9 mouse cellular contexts compared by ENCODE assay signal in the genomic region with DNA sequence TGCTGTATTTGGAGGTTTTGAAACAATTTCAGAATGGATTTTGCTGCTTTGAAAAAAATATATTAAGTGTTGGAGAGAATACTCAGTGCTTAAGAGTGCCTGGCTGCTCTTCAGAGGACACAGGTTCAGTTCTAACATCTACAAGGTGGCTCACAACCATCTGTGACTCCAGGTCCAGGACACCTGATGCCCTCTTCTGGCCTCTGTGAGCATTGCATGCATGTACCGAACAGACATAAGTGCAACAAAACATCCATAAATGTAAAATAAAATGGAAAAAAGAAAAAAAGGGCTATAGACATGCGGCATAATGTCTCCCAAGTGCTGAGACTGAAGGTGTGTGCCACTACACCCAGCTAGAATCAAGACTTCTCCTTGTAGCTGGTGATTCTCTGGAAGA. TPM values are rescaled to one million over a fixed set of nuclear protein-coding genes. Genes with fewer than 3 reads are reported as not detected.
DNase-seq lines count a peak whose midpoint lies in the region; ATAC-seq and TF ChIP-seq lines count a peak whose summit lies in the region.
"Had no signal": no experiment of that assay in that cellular context is flagged by ENCODE, and none has a peak within 500 bp of the region (broad histone marks: within the 10 kb centered on the region; RNA-seq: fewer than 3 reads in every experiment).

No protein-coding gene starts in this region.

- no peak overlapping the region for H3K4me2 ChIP-seq in kidney, embryonic 14.5 days (replicated peaks; ENCODE audit: low read depth, low read length)
- no peak overlapping the region for H3K4me2 ChIP-seq in embryonic facial prominence, embryonic 11.5 days (ENCODE audit: low read depth, low read length)
- H3K4me2 ChIP-seq: liver, embryonic 15.5 days had no signal

- peak; percentile 83 for TF ChIP-seq CTCF in kidney, adult 2 months (conservative IDR thresholded peaks at IDR 0.05; ENCODE audit: insufficient read depth, insufficient read length, low read depth, low read length)
- TF ChIP-seq CTCF in ES-Bruce4 (IDR thresholded peaks at IDR 0.05; ENCODE audit: low read depth, low read length), result peak; percentile 71

- no peaks in the 10 kb centered on the region for H3K36me3 ChIP-seq in kidney, adult 2 months (ENCODE audit: control insufficient read depth, insufficient read depth, low read length)
- peaks cover 24% of the 10 kb centered on the region for H3K36me3 ChIP-seq in kidney, embryonic 14.5 days (ENCODE audit: control insufficient read depth, insufficient read depth, low read length)
- no peaks in the 10 kb centered on the region for H3K36me3 ChIP-seq in ES-Bruce4 (ENCODE audit: control insufficient read depth, insufficient read depth, low read length, poor library complexity, severe bottlenecking)
- H3K36me3 ChIP-seq in embryonic facial prominence, embryonic 11.5 days (replicated peaks; ENCODE audit: control insufficient read depth, insufficient read depth, low read depth, low read length), result no peaks in the 10 kb centered on the region
- H3K36me3 ChIP-seq: liver, embryonic 15.5 days had no signal

- TF ChIP-seq EP300 in ES-Bruce4 (IDR thresholded peaks at IDR 0.05; ENCODE audit: insufficient read depth, low read depth, low read length), result no peak

- peak; percentile 72 for DNase-seq in kidney, adult 2 months
- DNase-seq in adrenal gland, adult 2 months, result peak; percentile 52
- DNase-seq in embryonic facial prominence, embryonic 11.5 days (ENCODE audit: low spot score), result peak; percentile 64
- DNase-seq in layer of hippocampus, postnatal 36 days, result peak; percentile 29 to 40
- peak; percentile 65 for DNase-seq in retina, postnatal 1 day

- no peak overlapping the region for H3K27ac ChIP-seq in kidney, adult 2 months (ENCODE audit: insufficient read depth, low read depth, low read length)
- no peak overlapping the region for H3K27ac ChIP-seq in kidney, embryonic 14.5 days (ENCODE audit: low read depth, low read length)
- H3K27ac ChIP-seq in ES-Bruce4 (ENCODE audit: insufficient read depth, low read length), result no peak overlapping the region
- H3K27ac ChIP-seq in embryonic facial prominence, embryonic 11.5 days (replicated peaks; ENCODE audit: low read depth, low read length), result no peak overlapping the region
- H3K27ac ChIP-seq: liver, embryonic 15.5 days had no signal

- no peak for TF ChIP-seq POLR2A in kidney, adult 2 months (IDR thresholded peaks at IDR 0.05; ENCODE audit: low read depth, low read length)
- no peak for TF ChIP-seq POLR2A in ES-Bruce4 (IDR thresholded peaks at IDR 0.05; ENCODE audit: insufficient read depth, low read length)

- no peaks in the 10 kb centered on the region for H3K9me3 ChIP-seq in kidney, embryonic 14.5 days (ENCODE audit: control insufficient read depth, low read length)
- no peaks in the 10 kb centered on the region for H3K9me3 ChIP-seq in ES-Bruce4 (replicated peaks; ENCODE audit: control insufficient read depth, insufficient read depth, low read length, poor library complexity, severe bottlenecking)
- H3K9me3 ChIP-seq in embryonic facial prominence, embryonic 11.5 days (replicated peaks; ENCODE audit: control insufficient read depth, low read length), result no peaks in the 10 kb centered on the region
- H3K9me3 ChIP-seq: liver, embryonic 15.5 days had no signal

- no peaks in the 10 kb centered on the region for H3K27me3 ChIP-seq in kidney, adult 2 months (replicated peaks; ENCODE audit: control insufficient read depth, insufficient read depth, low read length)
- H3K27me3 ChIP-seq in kidney, embryonic 14.5 days (ENCODE audit: control insufficient read depth, insufficient read depth, low read length), result no peaks in the 10 kb centered on the region
- H3K27me3 ChIP-seq in ES-Bruce4 (ENCODE audit: control insufficient read depth, insufficient read depth, low read length, poor library complexity, severe bottlenecking), result no peaks in the 10 kb centered on the region
- H3K27me3 ChIP-seq in embryonic facial prominence, embryonic 11.5 days (ENCODE audit: control insufficient read depth, insufficient read depth, low read length), result no peaks in the 10 kb centered on the region
- H3K27me3 ChIP-seq: liver, embryonic 15.5 days had no signal

- WGBS in kidney, adult 2 months, result 36% methylated on average over 2 of the region's 2 CpGs
- 52% methylated on average over 2 of the region's 2 CpGs for WGBS in kidney, embryonic 14.5 days
- 47% methylated on average over 2 of the region's 2 CpGs for WGBS in embryonic facial prominence, embryonic 11.5 days

- H3K9ac ChIP-seq in kidney, embryonic 14.5 days (ENCODE audit: low read depth, low read length), result no peak overlapping the region
- no peak overlapping the region for H3K9ac ChIP-seq in ES-Bruce4 (ENCODE audit: low read depth, poor library complexity, severe bottlenecking)
- no peak overlapping the region for H3K9ac ChIP-seq in embryonic facial prominence, embryonic 11.5 days (replicated peaks; ENCODE audit: low read length)
- H3K9ac ChIP-seq: liver, embryonic 15.5 days had no signal

- no peak overlapping the region for H3K4me3 ChIP-seq in kidney, adult 2 months (ENCODE audit: insufficient read depth, low read depth, low read length)
- H3K4me3 ChIP-seq in kidney, embryonic 14.5 days (ENCODE audit: low read length), result no peak overlapping the region
- H3K4me3 ChIP-seq in ES-Bruce4 (ENCODE audit: low read depth, low read length), result no peak overlapping the region
- H3K4me3 ChIP-seq in embryonic facial prominence, embryonic 11.5 days (ENCODE audit: low read depth, low read length), result no peak overlapping the region
- H3K4me3 ChIP-seq: liver, embryonic 15.5 days had no signal

- no peak for ATAC-seq in kidney, embryonic 14.5 days (ENCODE audit: low FRiP score, low TSS enrichment)
- no peak for ATAC-seq in embryonic facial prominence, embryonic 11.5 days (replicated peaks; ENCODE audit: insufficient number of reproducible peaks, low FRiP score, low TSS enrichment, low read depth)
- no peak for ATAC-seq in erythroid progenitor cell, adult 5-6 weeks (replicated peaks; ENCODE audit: low FRiP score, poor library complexity, severe bottlenecking)

- no peaks in the 10 kb centered on the region; the same call in 1 of the 2 replicates for H3K4me1 ChIP-seq in kidney, adult 2 months (ENCODE audit: control insufficient read depth, insufficient read depth, low read length)
- no peaks in the 10 kb centered on the region for H3K4me1 ChIP-seq in kidney, embryonic 14.5 days (ENCODE audit: control insufficient read depth, insufficient read depth, low read length)
- H3K4me1 ChIP-seq in ES-Bruce4 (ENCODE audit: control insufficient read depth, insufficient read depth, low read length), result no peaks in the 10 kb centered on the region
- no peaks in the 10 kb centered on the region for H3K4me1 ChIP-seq in embryonic facial prominence, embryonic 11.5 days (ENCODE audit: control insufficient read depth, insufficient read depth, low read length)

RNA-seq across cellular contexts. Expression of gene Homez, which starts 10.2 kb away (rescaled TPM):
- polyA plus RNA-seq in kidney, adult 2 months (2012; rRNA removed), result 9.2 and 9.6 TPM in 2 replicates
- polyA plus RNA-seq in kidney, embryonic 14.5 days (2014; fragmentation: Nextera tagmentation; extraction: Ambion mirVana), result 10.3 and 19.1 TPM in 2 replicates
- 12.1 and 16.8 TPM in 2 replicates for polyA plus RNA-seq in ES-Bruce4 (2011; ENCODE audit: insufficient read depth, insufficient read length, low read depth, missing spikeins)
- 10 to 100 TPM; 12.1 to 18.8 TPM for total RNA-seq in adrenal gland, adult 2 months (2021)
- polyA plus RNA-seq in adrenal gland, adult 2 months (2012; rRNA removed), result 3.5 and 4.1 TPM in 2 replicates
- 13.7 and 14.5 TPM in 2 replicates for polyA plus RNA-seq in embryonic facial prominence, embryonic 11.5 days (2014; fragmentation: Nextera tagmentation; extraction: Ambion mirVana)
- 10 to 100 TPM; 21.2 to 25.8 TPM for total RNA-seq in layer of hippocampus, postnatal 36 days (2021)
- 4.7 and 5.0 TPM in 2 replicates for total RNA-seq in erythroid progenitor cell, adult 5-6 weeks (2015; ENCODE audit: low replicate concordance)
- total RNA-seq in erythroid progenitor cell, adult 5-6 weeks (2017; ENCODE audit: low replicate concordance), result 0.13 and 1.3 TPM in 2 replicates

RNA-seq across cellular contexts. Expression of gene Ppp1r3e, which starts 16.8 kb away (rescaled TPM):
- 21.0 and 23.5 TPM in 2 replicates for polyA plus RNA-seq in kidney, adult 2 months (2012; rRNA removed)
- polyA plus RNA-seq in kidney, embryonic 14.5 days (2014; fragmentation: Nextera tagmentation; extraction: Ambion mirVana), result 2.9 and 4.5 TPM in 2 replicates
- 4.2 and 6.3 TPM in 2 replicates for polyA plus RNA-seq in ES-Bruce4 (2011; ENCODE audit: insufficient read depth, insufficient read length, low read depth, missing spikeins)
- 10 to 100 TPM; 13.0 to 19.6 TPM for total RNA-seq in adrenal gland, adult 2 months (2021)
- polyA plus RNA-seq in adrenal gland, adult 2 months (2012; rRNA removed), result 41.8 and 45.9 TPM in 2 replicates
- polyA plus RNA-seq in embryonic facial prominence, embryonic 11.5 days (2014; fragmentation: Nextera tagmentation; extraction: Ambion mirVana), result 0.33 and 0.34 TPM in 2 replicates
- 10 to 100 TPM; 17.9 to 20.7 TPM for total RNA-seq in layer of hippocampus, postnatal 36 days (2021)
- total RNA-seq in erythroid progenitor cell, adult 5-6 weeks (2015; ENCODE audit: low replicate concordance), result 2.2 and 8.8 TPM in 2 replicates
- not detected in 2 replicates for total RNA-seq in erythroid progenitor cell, adult 5-6 weeks (2017; ENCODE audit: low replicate concordance)

RNA-seq across cellular contexts. Expression of gene Bcl2l2, which starts 22.7 kb away (rescaled TPM):
- 47.1 and 59.0 TPM in 2 replicates for polyA plus RNA-seq in kidney, adult 2 months (2012; rRNA removed)
- polyA plus RNA-seq in kidney, embryonic 14.5 days (2014; fragmentation: Nextera tagmentation; extraction: Ambion mirVana), result 5.3 and 6.1 TPM in 2 replicates
- 25.0 and 26.8 TPM in 2 replicates for polyA plus RNA-seq in ES-Bruce4 (2011; ENCODE audit: insufficient read depth, insufficient read length, low read depth, missing spikeins)
- 10 to 100 TPM; 42.6 to 57.7 TPM for total RNA-seq in adrenal gland, adult 2 months (2021)
- 43.3 and 45.1 TPM in 2 replicates for polyA plus RNA-seq in adrenal gland, adult 2 months (2012; rRNA removed)
- polyA plus RNA-seq in embryonic facial prominence, embryonic 11.5 days (2014; fragmentation: Nextera tagmentation; extraction: Ambion mirVana), result 2.7 and 3.6 TPM in 2 replicates
- total RNA-seq in layer of hippocampus, postnatal 36 days (2021), result 100 to 1,000 TPM; 120 to 126 TPM
- total RNA-seq in erythroid progenitor cell, adult 5-6 weeks (2015; ENCODE audit: low replicate concordance), result 1.7 TPM in 1 of 2 replicates, not detected in the other
- total RNA-seq in erythroid progenitor cell, adult 5-6 weeks (2017; ENCODE audit: low replicate concordance), result 1.7 TPM in 1 of 2 replicates, not detected in the other

RNA-seq across cellular contexts. Expression of gene Gm20521, which starts 22.7 kb away (rescaled TPM):
- not detected in 2 replicates for polyA plus RNA-seq in kidney, adult 2 months (2012; rRNA removed)
- polyA plus RNA-seq in kidney, embryonic 14.5 days (2014; fragmentation: Nextera tagmentation; extraction: Ambion mirVana), result 0.44 TPM in 1 of 2 replicates, not detected in the other
- not detected in 2 replicates for polyA plus RNA-seq in ES-Bruce4 (2011; ENCODE audit: insufficient read depth, insufficient read length, low read depth, missing spikeins)
- total RNA-seq in adrenal gland, adult 2 months (2021), result 1 to 10 TPM in 1 of 2 experiments, not detected in 1; 7.1 TPM
- polyA plus RNA-seq in adrenal gland, adult 2 months (2012; rRNA removed), result 37.6 and 42.4 TPM in 2 replicates
- 0.38 TPM in 1 of 2 replicates, not detected in the other for polyA plus RNA-seq in embryonic facial prominence, embryonic 11.5 days (2014; fragmentation: Nextera tagmentation; extraction: Ambion mirVana)
- total RNA-seq in layer of hippocampus, postnatal 36 days (2021), result 10 to 100 TPM in 1 of 2 experiments, 1 to 10 TPM in 1; 7.5 to 14.5 TPM
- total RNA-seq in erythroid progenitor cell, adult 5-6 weeks (2015; ENCODE audit: low replicate concordance), result not detected in 2 replicates
- not detected in 2 replicates for total RNA-seq in erythroid progenitor cell, adult 5-6 weeks (2017; ENCODE audit: low replicate concordance)
- polyA plus RNA-seq: liver, embryonic 15.5 days had no signal

RNA-seq across cellular contexts. Expression of gene Pabpn1, which starts 31.8 kb away (rescaled TPM):
- 111 and 114 TPM in 2 replicates for polyA plus RNA-seq in kidney, adult 2 months (2012; rRNA removed)
- 178 and 227 TPM in 2 replicates for polyA plus RNA-seq in kidney, embryonic 14.5 days (2014; fragmentation: Nextera tagmentation; extraction: Ambion mirVana)
- 317 and 318 TPM in 2 replicates for polyA plus RNA-seq in ES-Bruce4 (2011; ENCODE audit: insufficient read depth, insufficient read length, low read depth, missing spikeins)
- total RNA-seq in adrenal gland, adult 2 months (2021), result 100 to 1,000 TPM; 167 to 196 TPM
- polyA plus RNA-seq in adrenal gland, adult 2 months (2012; rRNA removed), result 69.3 and 80.4 TPM in 2 replicates
- polyA plus RNA-seq in embryonic facial prominence, embryonic 11.5 days (2014; fragmentation: Nextera tagmentation; extraction: Ambion mirVana), result 149 and 167 TPM in 2 replicates
- 100 to 1,000 TPM; 231 to 275 TPM for total RNA-seq in layer of hippocampus, postnatal 36 days (2021)
- total RNA-seq in erythroid progenitor cell, adult 5-6 weeks (2015; ENCODE audit: low replicate concordance), result 49.9 and 68.1 TPM in 2 replicates
- total RNA-seq in erythroid progenitor cell, adult 5-6 weeks (2017; ENCODE audit: low replicate concordance), result 115 and 120 TPM in 2 replicates
